Mouse (Mus musculus) ES-E14 (cell line): ENCODE measurements around the gene Hsd11b1. TPM values are rescaled to one million over a fixed set of nuclear protein-coding genes. Genes with fewer than 3 reads are reported as not detected.

Experiments used
- DNase-seq: peaks from one replicate; pipeline ENCODE4 v3.0.0-alpha.2; 2013; ENCODE audit warnings: low read depth, low spot score
- H3K27ac ChIP-seq: 2 replicates; pipeline ENCODE4 v1.5.1; 2012; ENCODE audit warnings: low read depth, mild to moderate bottlenecking, low read length, moderate library complexity, mixed read lengths; ENCODE audit not compliant: poor library complexity, insufficient read depth, severe bottlenecking
- H3K36me3 ChIP-seq: 2 replicates; pipeline ENCODE4 v1.6.1; 2012; ENCODE audit warnings: mild to moderate bottlenecking, low read length, moderate library complexity, mixed read lengths; ENCODE audit not compliant: control insufficient read depth, poor library complexity, insufficient read depth, severe bottlenecking
- H3K4me1 ChIP-seq, 2 experiments: fragments of 150-350 bp in 1 of 2; sonication (generic) in 1 of 2; 2 replicates each; pipeline ENCODE4 v1.6.1; 2012; ENCODE audit warnings: low read length in 2 of 2, mild to moderate bottlenecking in 1 of 2, mixed read lengths in 1 of 2; ENCODE audit not compliant: control insufficient read depth in 2 of 2, insufficient read depth in 2 of 2, poor library complexity in 1 of 2
- H3K4me3 ChIP-seq, 2 experiments: fragments of 150-350 bp in 1 of 2; sonication (generic) in 1 of 2; 2 replicates each; pipeline ENCODE4 v1.5.1; 2012; ENCODE audit warnings: low read length in 2 of 2, low read depth in 1 of 2, mild to moderate bottlenecking in 1 of 2, mixed read lengths in 1 of 2; ENCODE audit not compliant: insufficient read depth in 1 of 2, poor library complexity in 1 of 2, severe bottlenecking in 1 of 2
- H3K9ac ChIP-seq: 2 replicates; pipeline ENCODE4 v1.6.1; 2012; ENCODE audit warnings: low read depth, mild to moderate bottlenecking, low read length, mixed read lengths; ENCODE audit not compliant: poor library complexity, insufficient read depth, severe bottlenecking
- H3K9me3 ChIP-seq: fragments of 150-350 bp; sonication (generic); 2 replicates; pipeline ENCODE4 v1.6.1; 2012; ENCODE audit warnings: low read depth, mild to moderate bottlenecking, low read length; ENCODE audit not compliant: control insufficient read depth, insufficient read depth
- CHD2 ChIP-seq: IDR thresholded peaks from 2 replicates; pipeline ENCODE4 v1.6.1; 2014; ENCODE audit warnings: mild to moderate bottlenecking, low read depth, low read length, inconsistent platforms
- HCFC1 ChIP-seq: IDR thresholded peaks from 2 replicates; pipeline ENCODE4 v1.6.1; 2012; ENCODE audit warnings: low read length, inconsistent platforms, borderline replicate concordance; ENCODE audit not compliant: insufficient read depth
- MAFK ChIP-seq: IDR thresholded peaks from 2 replicates; pipeline ENCODE4 v1.6.1; 2014; ENCODE audit warnings: mild to moderate bottlenecking, low read depth, low read length, inconsistent platforms; ENCODE audit not compliant: insufficient read depth
- ZC3H11A ChIP-seq: IDR thresholded peaks from 2 replicates; pipeline ENCODE4 v1.6.1; 2012; ENCODE audit warnings: low read depth, mild to moderate bottlenecking, inconsistent platforms, low read length, borderline replicate concordance
- ZNF384 ChIP-seq: IDR thresholded peaks from 2 replicates; pipeline ENCODE4 v1.6.1; 2012; ENCODE audit warnings: low read depth, low read length, inconsistent platforms
- in situ Hi-C, 2 experiments: fragments of 600-800 bp; cut with MboI; formaldehyde crosslinking; loops; one replicate each; pipeline ENCODE4 v1.15.1; 2025; ENCODE audit warnings: low sequenced_read_pairs in 2 of 2, inconsistent platforms in 1 of 2; ENCODE audit not compliant: unreplicated experiment in 2 of 2
- total RNA-seq: library from RNA; depleted of rRNA; stranded (reverse); fragments of 300-350 nt; gene quantifications from 2 replicates; pipeline ENCODE4 v1.2.3, GENCODE M21; 2012; rRNA removed

Hsd11b1 gene
- total RNA-seq: 0.18 TPM in 1 of 2 replicates, not detected in the other

GRCm38 (mm10) chr1:193263955-193264598 lies at the start of gene Hsd11b1:
Hsd11b1 (minus strand) TSS chr1:193264075.
- Histone ChIP-seq H3K4me1 (peaks cover 0 to 5% of the 10 kb centered on the region in 2 experiments; a peak in 1 of 4 replicates), H3K9me3 (no peaks in the 10 kb centered on the region), H3K27ac (no peak within 1 kb of the TSS), H3K9ac (no peak within 1 kb of the TSS), H3K4me3 (no peak within 1 kb of the TSS), H3K36me3 (no peaks in the 10 kb centered on the region)
- in situ Hi-C loops: no loop called here
- no peak for DNase-seq
- no peak for TF ChIP-seq ZNF384
- no peak for TF ChIP-seq ZC3H11A
- no peak for TF ChIP-seq CHD2
- TF ChIP-seq HCFC1: no peak
- no peak for TF ChIP-seq MAFK

DNA sequence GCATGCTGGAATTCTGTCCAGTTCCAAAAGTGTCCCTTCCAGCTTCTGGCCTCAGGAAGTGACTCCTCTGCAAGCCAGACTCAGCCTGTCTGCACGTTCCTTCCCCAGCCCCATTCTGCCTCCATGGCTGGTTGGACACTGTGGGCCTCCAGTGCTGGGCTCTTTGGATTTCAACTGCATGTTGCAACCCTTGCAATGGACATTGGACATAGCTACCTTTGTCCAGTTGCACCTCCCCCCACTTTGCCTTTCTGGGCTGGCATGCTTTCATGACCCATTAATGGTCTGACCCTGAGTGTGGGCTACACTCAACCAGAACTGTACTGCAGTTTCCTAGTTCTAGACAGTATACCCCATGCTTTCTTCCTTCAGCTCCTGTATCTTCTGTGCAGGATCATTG lies 47.7 kb upstream of the Hsd11b1 start:
- Histone ChIP-seq H3K9ac (no peak overlapping the region), H3K27ac (no peak overlapping the region), H3K4me3 (no peak overlapping the region), H3K4me1 (no peaks in the 10 kb centered on the region), H3K36me3 (no peaks in the 10 kb centered on the region), H3K9me3 (no peaks in the 10 kb centered on the region)
- in situ Hi-C loops: no loop called here
- no peak for DNase-seq
- no peak for TF ChIP-seq HCFC1
- no peak for TF ChIP-seq ZC3H11A
- TF ChIP-seq CHD2: no peak
- no peak for TF ChIP-seq ZNF384
- no peak for TF ChIP-seq MAFK

GRCm38 (mm10) chr1:193310519-193311085 lies 46.7 kb upstream of the Hsd11b1 start:
- Histone ChIP-seq H3K4me1 (no peaks in the 10 kb centered on the region), H3K4me3 (no peak overlapping the region), H3K27ac (no peak overlapping the region), H3K9me3 (no peaks in the 10 kb centered on the region), H3K36me3 (no peaks in the 10 kb centered on the region), H3K9ac (no peak overlapping the region)
- TF ChIP-seq MAFK: no peak
- no peak for TF ChIP-seq ZNF384
- no peak for TF ChIP-seq CHD2
- TF ChIP-seq ZC3H11A: no peak
- no peak for TF ChIP-seq HCFC1
- in situ Hi-C loops: no loop called here
- no peak for DNase-seq

DNA sequence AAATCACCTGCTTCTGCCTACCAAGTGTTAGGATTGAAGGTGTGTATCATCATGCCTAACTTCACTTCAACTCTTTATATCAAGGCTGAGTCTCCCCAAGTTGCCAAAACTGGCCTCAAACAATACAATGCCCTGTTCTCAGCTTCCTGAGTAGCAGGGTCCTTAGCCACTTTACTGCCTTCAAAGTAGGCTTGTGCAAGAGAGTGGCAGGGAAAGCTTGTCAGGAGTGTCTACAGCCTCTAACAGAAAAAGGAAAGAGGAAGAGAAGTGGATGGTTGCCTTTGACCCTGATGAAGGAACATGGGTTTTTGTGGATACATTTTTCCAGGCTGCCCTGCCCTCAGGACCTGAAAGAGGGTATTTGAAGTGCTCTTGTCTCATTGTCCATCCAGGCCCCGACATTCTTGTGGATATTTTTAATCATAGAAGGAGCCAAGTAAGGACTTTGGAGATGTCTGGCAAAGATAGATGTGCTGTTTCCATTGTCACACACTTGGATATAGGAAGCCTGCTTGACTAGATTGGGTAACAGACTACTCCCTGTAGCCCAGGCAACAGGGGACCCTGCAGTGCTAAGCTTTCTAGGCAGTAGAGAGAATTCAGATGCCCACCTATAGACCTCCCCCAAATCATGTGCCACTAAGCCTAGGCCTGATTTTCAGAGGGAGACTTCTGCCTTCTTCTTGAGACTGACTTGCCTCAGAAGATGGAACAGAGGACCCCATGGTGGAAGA lies 46.1 kb upstream of the Hsd11b1 start:
- no peak overlapping the region for H3K4me3 ChIP-seq
- TF ChIP-seq MAFK (no peak), HCFC1 (no peak), ZNF384 (no peak), CHD2 (no peak), ZC3H11A (no peak)
- DNase-seq: no peak
- no peaks in the 10 kb centered on the region for H3K9me3 ChIP-seq
- H3K4me1 ChIP-seq: no peaks in the 10 kb centered on the region
- in situ Hi-C loops: no loop called here
- no peak overlapping the region for H3K9ac ChIP-seq
- no peak overlapping the region for H3K27ac ChIP-seq
- no peaks in the 10 kb centered on the region for H3K36me3 ChIP-seq
